8 mouse cellular contexts compared by ENCODE assay signal in genomic region chr13:56641746-56642145, GRCm38 (mm10). TPM values are rescaled to one million over a fixed set of nuclear protein-coding genes. Genes with fewer than 3 reads are reported as not detected.
DNase-seq lines count a peak whose midpoint lies in the region; ATAC-seq and TF ChIP-seq lines count a peak whose summit lies in the region.

No protein-coding gene starts in this region.

- no peak overlapping the region for H3K9ac ChIP-seq in liver, adult 2 months (ENCODE audit: low read depth, low read length)
- no peak overlapping the region for H3K9ac ChIP-seq in liver, embryonic 11.5 days (ENCODE audit: low read depth, low read length)
- H3K9ac ChIP-seq in neural tube, embryonic 15.5 days (replicated peaks): no peak overlapping the region

- no peak overlapping the region for H3K27ac ChIP-seq in cerebellum, adult 2 months (ENCODE audit: insufficient read depth, low read length)
- H3K27ac ChIP-seq in liver, adult 2 months (replicated peaks; ENCODE audit: insufficient read depth, low read depth, low read length): no peak overlapping the region
- no peak overlapping the region for H3K27ac ChIP-seq in liver, embryonic 11.5 days (ENCODE audit: low read depth, low read length)
- no peak overlapping the region for H3K27ac ChIP-seq in neural tube, embryonic 15.5 days (replicated peaks)

- no peaks in the 10 kb centered on the region for H3K4me1 ChIP-seq in cerebellum, adult 2 months (ENCODE audit: control insufficient read depth, insufficient read depth, low read length)
- no peaks in the 10 kb centered on the region for H3K4me1 ChIP-seq in liver, adult 2 months (ENCODE audit: control insufficient read depth, insufficient read depth, low read length)
- H3K4me1 ChIP-seq in liver, embryonic 11.5 days (replicated peaks; ENCODE audit: control insufficient read depth, insufficient read depth, low read length): no peaks in the 10 kb centered on the region
- no peaks in the 10 kb centered on the region for H3K4me1 ChIP-seq in neural tube, embryonic 15.5 days

- H3K4me3 ChIP-seq in cerebellum, adult 2 months (replicated peaks; ENCODE audit: insufficient read depth, low read depth, low read length): no peak overlapping the region
- no peak overlapping the region for H3K4me3 ChIP-seq in liver, adult 2 months (ENCODE audit: insufficient read depth, low read depth, low read length)
- H3K4me3 ChIP-seq in liver, embryonic 11.5 days (ENCODE audit: low read depth, low read length): no peak overlapping the region
- no peak overlapping the region for H3K4me3 ChIP-seq in neural tube, embryonic 15.5 days (replicated peaks)

- WGBS in cerebellum, adult 2 months: 92% methylated on average over 2 of the region's 2 CpGs
- WGBS in liver, adult 2 months: 82% methylated on average over 2 of the region's 2 CpGs
- 75% methylated on average over 2 of the region's 2 CpGs for WGBS in liver, embryonic 11.5 days
- 98% methylated on average over 2 of the region's 2 CpGs for WGBS in neural tube, embryonic 15.5 days

- DNase-seq in cerebellum, adult 2 months: peak in 1 of 2 experiments; percentile 19
- no peak for DNase-seq in cerebellum, adult 11-12 months
- no peak for DNase-seq in liver, adult 2 months (ENCODE audit: extremely low read depth, low read depth, low spot score)
- no peak for DNase-seq in liver, embryonic 11.5 days (ENCODE audit: low spot score)
- peak; percentile 63 for DNase-seq in adrenal gland, postnatal 14 days
- DNase-seq in kidney, postnatal 4 days: peak; percentile 39 to 55
- no peak for DNase-seq in ovary, postnatal 10 days (ENCODE audit: low spot score)

- no peak for TF ChIP-seq POLR2A in cerebellum, adult 2 months (IDR thresholded peaks at IDR 0.05; ENCODE audit: borderline replicate concordance, insufficient read depth, low read length)
- no peak for TF ChIP-seq POLR2A in liver, adult 2 months (IDR thresholded peaks at IDR 0.05; ENCODE audit: extremely low read depth, insufficient read depth, low read length)

- H3K79me2 ChIP-seq in liver, adult 2 months (ENCODE audit: control insufficient read depth, insufficient read depth, low read length): no peaks in the 10 kb centered on the region

- H3K4me2 ChIP-seq in liver, embryonic 11.5 days: no peak overlapping the region
- no peak overlapping the region for H3K4me2 ChIP-seq in neural tube, embryonic 15.5 days

- no peaks in the 10 kb centered on the region for H3K27me3 ChIP-seq in cerebellum, adult 2 months (ENCODE audit: control insufficient read depth, insufficient read depth, low read length)
- no peaks in the 10 kb centered on the region for H3K27me3 ChIP-seq in liver, adult 2 months (ENCODE audit: control insufficient read depth, insufficient read depth, low read length)
- no peaks in the 10 kb centered on the region for H3K27me3 ChIP-seq in liver, embryonic 11.5 days (replicated peaks; ENCODE audit: control insufficient read depth, insufficient read depth, low read length)
- no peaks in the 10 kb centered on the region for H3K27me3 ChIP-seq in neural tube, embryonic 15.5 days (replicated peaks)

- no peaks in the 10 kb centered on the region for H3K9me3 ChIP-seq in liver, embryonic 11.5 days (ENCODE audit: control insufficient read depth, low read length)
- H3K9me3 ChIP-seq in neural tube, embryonic 15.5 days (replicated peaks): no peaks in the 10 kb centered on the region

- peak; percentile 34; the same call in 1 of the 2 replicates for TF ChIP-seq CTCF in cerebellum, adult 2 months (IDR thresholded peaks at IDR 0.05; ENCODE audit: borderline replicate concordance, insufficient read depth, low read depth, low read length)
- TF ChIP-seq CTCF in liver, adult 2 months (IDR thresholded peaks at IDR 0.05; ENCODE audit: low read depth, low read length): peak; percentile 70

- no peaks in the 10 kb centered on the region for H3K36me3 ChIP-seq in liver, adult 2 months (ENCODE audit: control insufficient read depth, insufficient read depth, low read length)
- no peaks in the 10 kb centered on the region for H3K36me3 ChIP-seq in liver, embryonic 11.5 days (ENCODE audit: control insufficient read depth, insufficient read depth, low read length)
- no peaks in the 10 kb centered on the region for H3K36me3 ChIP-seq in neural tube, embryonic 15.5 days

- ATAC-seq in liver, embryonic 11.5 days (replicated peaks; ENCODE audit: low FRiP score): no peak
- no peak for ATAC-seq in neural tube, embryonic 15.5 days (ENCODE audit: low FRiP score)

RNA-seq across cellular contexts. Expression of gene Tgfbi, which starts 32.4 kb away (rescaled TPM):
- 4.9 and 5.1 TPM in 2 replicates for polyA plus RNA-seq in cerebellum, adult 2 months (2012; rRNA removed)
- 34.3 and 39.3 TPM in 2 replicates for total RNA-seq in liver, adult 2 months (2014; rRNA removed)
- 23.3 and 27.2 TPM in 2 replicates for polyA plus RNA-seq in liver, adult 2 months (2012; rRNA removed)
- 27.6 and 28.2 TPM in 2 replicates for polyA plus RNA-seq in liver, embryonic 11.5 days (2014; fragmentation: Nextera tagmentation; extraction: Ambion mirVana)
- total RNA-seq in adrenal gland, postnatal 14 days (2021): 40.1 and 59.6 TPM in 2 replicates
- polyA plus RNA-seq in neural tube, embryonic 15.5 days (2015; fragmentation: Nextera tagmentation; extraction: Ambion mirVana): 7.7 and 26.4 TPM in 2 replicates

Comparison
In these comparisons a context has a peak if more than half of its experiments do, and no peak if none do; other contexts are left out.
1. DNase-seq: peak in adrenal gland, postnatal 14 days (single experiment) and kidney, postnatal 4 days (2 of 2); none in cerebellum, adult 11-12 months (single experiment), liver, adult 2 months (single experiment), liver, embryonic 11.5 days (single experiment) and ovary, postnatal 10 days (single experiment).